Mouse (Mus musculus): ENCODE data around the gene Tmem106c.

Gene Tmem106c

GRCm38 (mm10) chr15:97963989-97964835, at the start of gene Tmem106c:
Tmem106c (plus strand) TSS chr15:97964200.
- DNase-seq (ENCODE audit: extremely low spot score, low read depth, low spot score), result peak; percentile 92

GRCm38 (mm10) chr15:97914331-97914747, 49.7 kb upstream of the Tmem106c start:
- no peak for DNase-seq (ENCODE audit: extremely low spot score, low read depth, low spot score)

- DNase-seq (ENCODE audit: extremely low spot score, low read depth, low spot score), result no peak
Observed at GRCm38 (mm10) chr15:97917994-97918393, 46.0 kb upstream of the Tmem106c start.

DNA sequence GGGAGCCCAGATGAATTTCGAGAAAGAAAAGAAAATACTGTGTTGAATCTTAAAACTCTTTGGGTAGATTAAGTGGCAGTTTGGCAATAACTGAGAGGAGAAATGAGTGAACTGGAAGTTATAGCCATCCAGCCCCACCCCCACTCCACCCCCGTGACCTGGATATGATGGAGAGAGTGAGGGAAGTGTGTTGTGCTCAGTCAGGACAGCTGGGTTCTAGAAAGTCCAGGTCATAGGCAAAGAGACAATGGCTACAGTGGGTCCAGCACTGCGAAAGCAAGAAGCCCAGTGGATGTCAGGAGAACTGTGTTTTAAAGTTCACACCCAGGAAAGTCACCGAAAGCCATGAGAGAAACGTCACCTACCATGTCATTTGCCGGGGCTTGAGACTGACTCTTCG, 44.8 kb upstream of the Tmem106c start:
- no peak for DNase-seq (ENCODE audit: extremely low spot score, low read depth, low spot score)

DNA sequence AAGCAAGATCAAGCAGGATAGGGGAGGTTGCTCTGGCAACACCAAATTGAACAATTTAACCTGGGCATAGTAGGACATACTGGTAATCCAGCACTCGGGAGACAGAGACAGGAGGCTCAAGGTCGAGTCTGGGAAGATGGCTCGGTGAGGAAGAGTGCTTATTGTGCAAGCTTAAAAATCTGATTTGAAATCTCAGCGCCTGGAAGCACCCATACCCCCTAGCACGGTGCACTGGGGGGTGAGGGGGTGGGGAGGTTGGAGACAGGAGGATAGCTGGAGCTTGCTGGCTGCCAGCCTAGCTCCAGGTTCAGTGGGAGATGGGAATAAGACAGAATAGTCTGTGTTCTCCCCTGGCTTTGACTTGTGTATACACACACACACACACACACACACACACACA, 43.7 kb upstream of the Tmem106c start:
- DNase-seq (ENCODE audit: extremely low spot score, low read depth, low spot score), result no peak

DNA sequence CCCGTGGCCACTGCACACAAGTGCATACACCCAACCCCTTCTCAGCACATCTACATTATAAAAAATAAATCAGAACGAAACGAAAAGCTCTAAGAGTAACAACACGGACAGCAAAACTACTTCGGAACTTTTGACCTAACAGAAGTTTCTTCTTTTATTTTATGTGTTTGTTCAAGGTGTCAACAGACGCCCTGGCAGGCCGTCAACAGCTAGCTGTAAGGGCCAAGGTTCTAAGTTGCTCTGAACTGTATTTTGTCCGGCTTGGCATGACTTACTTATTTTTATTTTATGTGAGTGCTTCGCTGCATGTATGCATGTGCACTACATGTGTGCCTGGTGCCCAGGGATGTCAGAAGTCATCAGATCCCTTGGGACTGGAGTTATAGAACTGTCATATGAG, 42.2 kb upstream of the Tmem106c start:
- no peak for DNase-seq (ENCODE audit: extremely low spot score, low read depth, low spot score)

DNA sequence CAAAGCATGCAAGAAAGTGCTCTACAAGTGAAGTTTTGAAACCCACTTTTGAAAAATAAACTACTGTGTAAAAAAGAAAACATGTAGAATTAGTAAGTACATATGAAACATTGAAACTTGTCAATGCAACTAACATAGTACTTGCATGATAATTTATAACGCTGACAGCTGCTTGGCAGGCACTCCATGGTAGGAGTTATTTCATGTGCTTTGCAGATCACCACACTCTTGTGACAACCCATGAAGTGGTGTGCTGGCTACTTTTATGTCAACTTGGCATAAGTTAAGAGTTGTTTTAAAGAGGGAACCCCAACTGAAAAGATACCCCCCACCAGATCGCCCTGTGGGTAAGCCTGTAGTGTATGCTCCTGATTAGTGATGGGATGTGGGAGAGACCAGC, 41.6 kb upstream of the Tmem106c start:
- no peak for DNase-seq (ENCODE audit: extremely low spot score, low read depth, low spot score)

DNA sequence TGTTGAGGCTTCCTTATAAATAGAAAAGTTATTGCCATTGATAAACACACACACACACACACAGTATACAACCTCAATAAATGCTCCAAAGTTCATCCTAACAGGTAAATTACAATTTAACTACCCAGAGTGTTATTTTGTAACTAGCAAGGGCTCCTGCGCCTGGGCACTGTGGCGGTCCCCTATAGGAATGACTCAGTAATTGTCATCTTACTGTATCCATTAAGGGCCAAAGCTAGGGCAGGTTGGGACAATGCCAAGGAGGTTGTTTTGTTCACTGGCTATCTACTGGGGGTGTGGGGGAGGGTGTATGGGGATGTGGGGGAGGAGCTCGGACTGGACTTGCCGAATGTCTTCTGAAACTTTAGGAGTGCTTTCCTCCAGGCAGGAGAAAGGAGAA, 37.0 kb upstream of the Tmem106c start:
- no peak for DNase-seq (ENCODE audit: extremely low spot score, low read depth, low spot score)

DNA sequence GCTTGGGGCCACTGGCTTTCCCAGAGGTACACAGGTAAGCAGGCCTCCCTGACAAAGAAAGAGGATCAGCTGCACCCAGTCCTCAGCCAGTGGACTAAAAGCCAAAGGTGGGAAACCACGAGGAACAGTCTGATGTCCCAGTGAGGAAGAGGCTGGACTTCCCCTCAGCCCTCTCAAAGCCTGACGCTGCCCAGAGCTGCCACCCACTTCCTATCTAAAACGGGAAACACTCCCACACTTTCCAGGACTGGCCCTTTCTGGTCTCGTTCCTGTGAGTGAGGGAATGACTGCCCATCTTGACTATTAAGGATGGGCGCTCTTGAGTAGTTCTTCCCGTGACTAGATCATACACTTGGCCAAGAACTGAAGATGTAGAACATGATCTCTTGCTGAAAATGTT, 36.2 kb upstream of the Tmem106c start:
- DNase-seq (ENCODE audit: extremely low spot score, low read depth, low spot score), result no peak

- no peak for DNase-seq (ENCODE audit: extremely low spot score, low read depth, low spot score)
Observed at GRCm38 (mm10) chr15:97929259-97929824, 34.7 kb upstream of the Tmem106c start.

- DNase-seq (ENCODE audit: extremely low spot score, low read depth, low spot score), result no peak
Observed at GRCm38 (mm10) chr15:97932441-97932840, 31.6 kb upstream of the Tmem106c start.

DNA sequence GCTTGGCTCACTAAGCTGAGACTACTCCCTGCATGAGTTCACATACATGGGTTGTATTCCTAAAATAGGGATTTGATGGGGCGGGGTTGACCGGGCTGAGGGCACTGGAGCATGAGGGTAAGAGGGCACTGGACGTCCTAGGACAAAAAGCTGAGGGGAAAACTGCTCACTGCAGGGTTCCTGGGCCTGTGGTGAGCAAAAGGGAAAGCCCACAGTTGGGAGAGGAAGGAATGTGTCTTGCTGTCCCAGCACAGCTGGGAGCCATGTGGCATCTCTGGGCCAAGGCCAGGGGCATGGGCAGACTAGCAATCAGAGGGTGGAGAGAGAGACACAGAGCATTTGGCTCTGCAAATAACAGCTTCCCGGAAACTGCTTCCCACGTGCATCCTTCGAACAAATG, 25.4 kb upstream of the Tmem106c start:
- no peak for DNase-seq (ENCODE audit: extremely low spot score, low read depth, low spot score)

DNA sequence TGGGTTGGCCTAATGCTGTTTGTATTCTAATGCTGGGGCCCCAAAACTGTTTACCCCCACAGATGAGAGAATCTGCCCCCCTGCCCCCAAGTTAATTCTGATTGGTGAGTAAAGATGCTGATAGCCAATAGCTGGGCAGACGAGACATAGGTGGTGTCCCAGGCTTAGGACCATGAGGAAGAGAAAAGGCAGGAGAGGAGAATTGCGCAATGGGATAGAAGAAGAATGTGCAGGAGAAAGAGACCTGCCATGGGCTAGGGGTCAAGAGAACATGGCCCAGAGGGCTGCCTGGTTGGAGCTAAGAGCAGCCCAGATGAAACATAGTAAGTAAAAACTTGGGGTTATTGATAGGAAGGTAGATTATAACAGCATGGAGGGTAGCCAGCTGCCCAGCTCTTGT, 23.9 kb upstream of the Tmem106c start:
- DNase-seq (ENCODE audit: extremely low spot score, low read depth, low spot score), result no peak

DNA sequence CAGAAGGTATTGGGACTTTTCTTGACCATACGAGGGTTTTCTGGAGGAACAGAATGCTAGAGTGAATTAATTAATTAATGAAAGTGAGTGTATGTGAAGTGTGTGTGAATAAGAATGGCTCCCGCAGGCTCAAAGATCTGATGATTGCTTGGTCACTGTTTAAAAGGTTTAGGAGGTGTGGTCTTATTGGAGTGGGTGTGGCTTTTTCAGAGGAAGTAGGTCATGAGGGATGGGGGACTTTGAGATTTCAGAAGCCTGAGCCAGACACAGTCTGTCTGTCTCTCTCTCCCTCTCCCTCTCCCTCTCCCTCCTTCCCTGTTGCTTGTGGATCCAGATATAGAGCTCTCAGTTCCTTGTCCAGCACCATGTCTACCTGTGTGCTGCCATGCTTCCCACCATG, 22.7 kb upstream of the Tmem106c start:
- DNase-seq (ENCODE audit: extremely low spot score, low read depth, low spot score), result no peak

GRCm38 (mm10) chr15:97942538-97942937, 21.5 kb upstream of the Tmem106c start:
- no peak for DNase-seq (ENCODE audit: extremely low spot score, low read depth, low spot score)

DNA sequence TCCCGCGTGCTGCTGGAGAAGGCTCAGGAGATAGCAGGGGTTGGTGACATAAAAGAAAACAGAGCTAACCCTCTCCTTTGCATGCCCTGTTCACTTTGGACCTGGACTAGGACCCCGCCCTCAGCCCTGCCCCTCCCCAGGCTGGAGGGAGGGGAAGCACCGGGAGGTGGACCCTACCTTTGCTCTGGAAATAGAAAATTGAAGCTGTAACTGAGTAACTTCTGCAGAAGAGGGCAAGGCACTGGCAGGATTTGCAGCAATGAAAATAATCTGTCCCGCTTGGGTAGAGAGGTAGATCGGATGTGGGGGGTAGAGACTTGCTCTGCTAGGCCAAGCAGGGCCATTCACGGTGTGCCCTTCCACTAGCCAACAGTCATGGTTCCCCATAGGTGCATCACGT, 20.6 kb upstream of the Tmem106c start:
- DNase-seq (ENCODE audit: extremely low spot score, low read depth, low spot score), result no peak

GRCm38 (mm10) chr15:97944919-97945574, 19.0 kb upstream of the Tmem106c start:
- DNase-seq (ENCODE audit: extremely low spot score, low read depth, low spot score), result no peak

DNA sequence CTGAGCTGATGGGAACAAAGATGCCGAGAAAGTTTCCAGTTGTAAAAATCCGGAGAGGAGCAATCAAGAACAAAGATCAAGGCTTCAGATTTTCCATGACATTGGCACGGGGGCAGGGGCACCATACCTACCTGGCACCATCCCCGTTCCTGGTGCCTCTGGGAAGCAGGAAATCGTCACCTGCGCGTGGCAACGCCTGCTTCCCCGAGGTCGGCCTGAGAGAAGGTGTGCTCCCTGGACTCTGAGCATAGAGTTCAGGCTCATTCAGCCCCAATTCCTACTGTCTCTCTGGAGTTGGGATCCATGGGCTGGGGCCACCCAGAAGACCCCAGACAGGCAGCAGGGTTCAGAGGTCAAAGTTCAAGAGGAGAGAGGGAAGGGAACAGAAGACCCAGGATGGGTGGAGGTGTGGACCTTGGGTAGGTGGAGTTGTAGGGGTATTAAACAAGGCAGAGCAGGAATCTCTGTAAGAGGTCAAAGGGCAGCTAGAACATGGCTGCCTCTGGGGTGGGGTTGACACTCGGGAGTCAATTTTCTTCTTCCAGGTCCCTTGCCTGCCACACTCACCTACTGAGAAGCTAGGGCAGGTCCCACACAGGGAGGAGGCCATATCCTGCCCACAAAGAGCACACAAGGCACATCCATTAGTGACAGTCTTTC, 18.2 kb upstream of the Tmem106c start:
- DNase-seq (ENCODE audit: extremely low spot score, low read depth, low spot score), result no peak

DNA sequence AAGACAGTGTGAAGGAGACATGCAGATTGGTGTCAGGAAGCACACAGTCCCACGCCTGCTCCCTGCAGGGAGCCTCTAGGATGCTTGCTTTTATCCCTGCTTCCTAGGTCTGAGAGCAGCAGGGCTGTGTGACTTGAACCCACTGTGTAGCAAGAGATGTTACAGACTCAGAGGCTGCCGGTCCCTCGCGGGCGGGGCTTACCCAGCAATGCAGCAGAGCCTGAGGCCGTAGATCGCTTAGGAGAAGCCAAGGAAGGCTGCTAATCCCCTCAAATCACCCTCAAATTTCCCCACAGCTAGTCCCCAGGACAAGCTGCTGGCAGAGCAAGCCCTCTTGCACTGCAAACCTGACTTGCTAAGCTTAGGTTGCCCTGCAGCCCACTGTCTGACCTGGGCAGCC, 15.3 kb upstream of the Tmem106c start:
- DNase-seq (ENCODE audit: extremely low spot score, low read depth, low spot score), result no peak

GRCm38 (mm10) chr15:97949706-97950105, 14.3 kb upstream of the Tmem106c start:
- DNase-seq (ENCODE audit: extremely low spot score, low read depth, low spot score), result no peak

- DNase-seq (ENCODE audit: extremely low spot score, low read depth, low spot score), result no peak
Observed at GRCm38 (mm10) chr15:97950240-97950639, 13.8 kb upstream of the Tmem106c start.
